Mouse (Mus musculus): ENCODE measurements around the gene Fam69a.

Fam69a gene

GRCm38 (mm10) chr5:107900206-107901013 is 86.5 kb downstream of the Fam69a start, which contains the start of gene Rpl5:
TSS of gene Rpl5 (plus strand) at chr5:107900502.
- peak; percentile 98 for DNase-seq

GRCm38 (mm10) chr5:107896265-107896664 is 90.6 kb downstream of the Fam69a start:
- DNase-seq: no peak

- no peak for DNase-seq
Measured at GRCm38 (mm10) chr5:107894676-107895075, 92.2 kb downstream of the Fam69a start.

DNA sequence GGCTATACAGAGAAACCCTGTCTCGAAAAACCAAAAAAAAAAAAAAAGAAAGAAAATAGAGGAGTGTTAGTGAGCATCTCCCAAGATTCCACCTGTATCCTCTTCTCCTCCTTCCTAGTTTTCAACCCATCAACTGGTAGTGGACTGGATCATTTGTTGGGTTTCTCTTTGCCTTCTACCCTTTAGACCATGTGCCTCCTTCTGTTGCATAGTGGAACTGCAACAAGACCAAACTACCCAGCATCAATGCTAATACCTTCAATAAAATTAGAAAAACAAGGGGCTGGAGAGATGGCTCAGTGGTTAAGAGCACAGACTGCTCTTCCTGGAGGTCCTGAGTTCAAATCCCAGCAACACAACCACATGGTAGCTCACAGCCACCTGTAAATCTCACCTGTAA is 95.4 kb downstream of the Fam69a start:
- peak; percentile 24 to 57 for DNase-seq

DNA sequence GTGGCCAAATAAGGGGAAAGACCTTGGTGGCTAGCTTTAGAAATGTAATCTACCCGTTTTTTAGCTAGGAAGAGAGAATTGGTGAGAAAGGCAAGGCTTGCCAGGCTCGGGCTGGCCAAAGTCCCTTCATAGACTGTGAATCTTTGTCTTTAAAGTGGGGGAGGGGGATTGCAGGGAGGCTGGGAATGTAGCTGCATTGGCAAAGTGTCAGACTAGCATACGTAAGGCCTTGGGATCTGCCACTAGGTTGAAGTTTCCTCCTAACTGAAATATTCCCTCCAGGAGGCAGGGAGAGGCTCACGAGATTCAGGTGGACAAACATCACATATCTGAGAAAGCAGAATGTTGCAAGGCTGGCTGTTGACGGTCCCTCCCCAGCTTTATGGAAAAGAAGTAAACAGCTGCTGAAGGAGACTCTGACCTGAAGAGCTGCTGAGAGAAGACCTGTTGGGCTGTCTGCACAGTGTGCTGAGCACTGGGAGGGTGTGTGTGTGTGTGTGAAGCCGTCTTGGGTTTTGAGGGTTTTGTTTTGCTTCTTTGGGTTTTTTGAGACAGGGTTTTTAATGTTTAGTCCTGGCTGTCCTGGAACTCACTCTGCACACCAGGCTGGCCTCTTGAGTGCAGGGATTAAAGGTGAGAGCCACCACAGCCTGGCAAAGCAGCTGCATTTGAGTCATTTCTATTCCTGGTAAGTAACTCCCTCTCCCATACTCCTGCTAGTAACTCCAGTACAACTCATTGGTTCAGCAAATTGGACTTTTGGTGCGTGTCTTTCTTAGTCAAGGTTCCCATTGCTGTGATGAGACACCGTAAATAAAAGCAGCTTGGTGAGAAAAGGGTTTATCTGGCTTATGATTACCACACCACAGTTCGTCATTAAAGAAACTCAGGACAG is 96.6 kb downstream of the Fam69a start:
- DNase-seq: no peak

DNA sequence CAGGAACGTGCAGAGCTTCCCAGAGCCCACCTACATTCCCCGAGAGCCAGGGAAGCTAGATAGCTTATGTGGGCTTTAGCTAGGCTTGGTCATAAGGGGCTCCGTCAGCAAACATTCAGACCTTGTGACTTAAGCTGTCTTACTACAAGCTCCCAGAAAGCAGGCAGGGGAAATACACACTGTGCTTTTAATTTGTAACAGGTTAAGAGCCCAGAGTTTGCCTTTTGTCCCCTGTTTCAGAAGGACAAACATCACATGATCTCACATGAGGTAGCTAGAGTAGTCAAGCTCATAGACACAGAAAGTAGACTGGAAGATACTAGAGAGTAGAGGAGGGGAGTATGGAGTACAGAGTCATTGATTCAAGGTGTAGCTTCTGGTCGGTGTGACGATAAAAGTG is 106.2 kb downstream of the Fam69a start:
- no peak for DNase-seq

DNA sequence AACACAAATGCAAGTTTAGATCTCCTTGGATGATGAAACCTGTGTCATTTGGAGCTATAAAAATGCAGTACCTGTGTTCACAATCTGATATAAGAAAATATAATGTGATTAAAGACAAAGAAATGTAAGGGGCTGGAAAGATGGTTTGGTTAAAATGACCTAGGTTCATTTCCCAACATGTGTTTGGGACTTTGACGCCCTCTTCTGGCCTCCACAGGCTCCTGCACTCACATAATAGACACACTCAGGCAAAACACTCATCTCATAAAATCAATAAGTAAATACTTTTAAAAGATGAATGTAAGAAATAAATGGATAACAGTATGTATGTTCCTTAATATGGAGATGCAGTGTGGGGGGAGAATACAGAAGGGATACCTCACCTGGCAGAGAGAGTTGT is 109.8 kb downstream of the Fam69a start:
- no peak for DNase-seq

- no peak for DNase-seq
Measured at GRCm38 (mm10) chr5:107875261-107875611, 111.6 kb downstream of the Fam69a start.

GRCm38 (mm10) chr5:107874561-107875260 is 112.2 kb downstream of the Fam69a start, which contains the start of gene Evi5:
TSS of gene Evi5 (minus strand) at chr5:107875107.
- no peak for DNase-seq

DNA sequence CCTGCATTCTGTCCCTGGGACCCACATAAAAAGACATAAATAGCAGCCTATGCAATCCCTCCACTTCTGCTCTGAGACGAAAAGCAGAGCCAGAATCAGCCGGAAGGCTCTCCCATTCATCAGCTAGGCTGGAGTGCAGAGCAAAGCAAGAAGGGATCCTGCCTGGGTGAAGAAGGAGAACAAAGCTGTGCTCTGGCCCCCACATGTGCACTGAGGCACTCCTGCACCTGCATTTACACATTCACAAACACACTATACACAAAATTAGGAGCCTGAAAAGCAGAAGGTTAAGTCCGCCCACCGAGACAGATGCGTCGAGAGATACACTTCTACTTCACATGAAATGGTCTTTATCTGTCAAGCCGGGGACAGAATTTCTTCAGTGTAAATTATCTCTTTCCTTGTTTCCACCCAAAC is 113.0 kb downstream of the Fam69a start:
- DNase-seq: no peak

GRCm38 (mm10) chr5:107873330-107873729 is 113.6 kb downstream of the Fam69a start:
- DNase-seq: no peak

DNA sequence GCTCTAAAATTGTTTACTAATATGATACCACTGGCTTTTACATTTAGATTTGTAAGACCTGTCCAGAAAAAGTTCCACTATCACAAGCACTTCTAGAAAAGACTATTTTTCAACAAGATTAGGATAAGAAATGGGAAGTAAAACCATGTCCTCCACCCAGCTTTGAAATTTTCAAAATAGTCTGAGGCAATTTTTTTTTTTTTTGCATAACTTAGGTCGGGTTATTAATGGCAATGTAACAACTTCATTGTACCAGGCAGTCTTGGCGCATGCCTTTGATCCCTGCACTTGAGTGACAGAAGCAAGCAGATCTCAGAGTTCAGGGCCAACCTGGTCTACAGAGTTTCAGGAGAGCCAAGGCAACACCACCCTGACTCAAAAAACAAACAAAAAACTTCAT is 117.2 kb downstream of the Fam69a start:
- no peak for DNase-seq

DNA sequence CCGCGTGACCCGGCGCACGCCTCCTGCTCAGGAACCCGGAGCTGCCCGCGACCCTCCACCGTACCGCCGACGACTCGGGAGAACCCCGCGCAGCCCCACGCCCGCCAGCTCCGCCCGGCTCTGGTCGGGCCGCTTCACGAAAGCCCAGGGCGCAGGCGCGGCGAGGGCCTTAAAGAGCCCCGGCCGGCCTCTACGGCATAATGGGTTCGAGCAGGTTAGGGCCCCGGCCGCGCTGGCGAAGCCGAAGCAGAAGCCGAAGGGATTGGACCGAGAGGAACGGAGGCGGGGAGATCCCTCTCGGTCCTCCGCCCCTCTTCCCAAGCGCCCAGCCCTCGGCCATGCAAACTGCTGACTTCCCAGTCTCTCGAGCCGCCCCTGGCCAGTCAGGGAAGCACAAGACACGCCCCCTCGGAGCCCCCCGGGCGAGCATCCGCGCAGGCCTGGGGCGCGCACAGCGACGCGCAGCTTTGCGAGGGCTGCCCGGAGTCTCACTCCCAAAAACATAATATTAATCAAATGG is 117.9 kb downstream of the Fam69a start:
- DNase-seq: peak; percentile 91 to 95

DNA sequence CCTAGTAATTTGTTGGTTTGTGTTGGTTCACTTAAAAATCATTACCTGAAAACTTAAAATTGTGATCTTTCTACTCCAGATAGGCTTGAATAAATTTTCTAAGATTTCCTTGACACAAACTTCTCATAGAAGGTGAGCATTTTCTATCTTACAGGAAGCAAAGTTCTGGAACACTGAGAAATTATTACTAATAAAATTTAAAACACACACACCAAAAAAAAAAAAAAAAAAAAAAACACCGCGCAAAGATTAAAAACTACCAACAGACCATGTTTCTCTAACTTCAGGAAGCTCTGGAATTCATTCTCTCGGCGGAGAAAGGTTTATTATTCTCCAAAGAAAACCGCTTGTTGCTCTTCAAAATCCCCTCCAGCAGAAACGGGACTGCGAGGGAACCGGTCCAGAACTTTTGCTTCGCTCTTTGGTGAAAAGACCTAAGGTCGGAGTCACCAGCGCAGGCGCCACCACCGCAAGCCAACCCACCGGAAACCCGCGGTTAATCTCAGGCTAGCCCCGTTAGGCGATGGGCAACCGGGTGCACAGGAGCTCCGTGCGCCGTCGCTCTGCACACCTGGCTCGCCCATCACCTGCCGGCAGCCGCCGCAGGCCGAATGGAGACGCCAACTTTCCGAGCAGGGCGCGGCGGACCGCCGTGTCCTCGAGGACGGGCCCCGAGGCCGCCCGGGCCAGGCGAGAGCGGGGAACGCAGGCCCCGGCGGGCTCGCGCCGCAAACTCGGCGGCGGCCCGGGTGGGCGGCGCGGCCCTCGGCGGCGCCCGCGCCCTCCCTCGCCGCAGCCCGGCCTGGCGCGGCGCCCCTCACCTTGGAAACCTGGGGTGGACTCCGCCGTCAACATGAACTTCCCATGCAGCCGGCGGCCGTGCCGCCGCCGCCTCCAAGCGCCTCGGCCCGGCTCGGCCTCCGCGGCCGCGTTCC is 118.6 kb downstream of the Fam69a start:
- DNase-seq: peak; percentile 58 to 70

DNA sequence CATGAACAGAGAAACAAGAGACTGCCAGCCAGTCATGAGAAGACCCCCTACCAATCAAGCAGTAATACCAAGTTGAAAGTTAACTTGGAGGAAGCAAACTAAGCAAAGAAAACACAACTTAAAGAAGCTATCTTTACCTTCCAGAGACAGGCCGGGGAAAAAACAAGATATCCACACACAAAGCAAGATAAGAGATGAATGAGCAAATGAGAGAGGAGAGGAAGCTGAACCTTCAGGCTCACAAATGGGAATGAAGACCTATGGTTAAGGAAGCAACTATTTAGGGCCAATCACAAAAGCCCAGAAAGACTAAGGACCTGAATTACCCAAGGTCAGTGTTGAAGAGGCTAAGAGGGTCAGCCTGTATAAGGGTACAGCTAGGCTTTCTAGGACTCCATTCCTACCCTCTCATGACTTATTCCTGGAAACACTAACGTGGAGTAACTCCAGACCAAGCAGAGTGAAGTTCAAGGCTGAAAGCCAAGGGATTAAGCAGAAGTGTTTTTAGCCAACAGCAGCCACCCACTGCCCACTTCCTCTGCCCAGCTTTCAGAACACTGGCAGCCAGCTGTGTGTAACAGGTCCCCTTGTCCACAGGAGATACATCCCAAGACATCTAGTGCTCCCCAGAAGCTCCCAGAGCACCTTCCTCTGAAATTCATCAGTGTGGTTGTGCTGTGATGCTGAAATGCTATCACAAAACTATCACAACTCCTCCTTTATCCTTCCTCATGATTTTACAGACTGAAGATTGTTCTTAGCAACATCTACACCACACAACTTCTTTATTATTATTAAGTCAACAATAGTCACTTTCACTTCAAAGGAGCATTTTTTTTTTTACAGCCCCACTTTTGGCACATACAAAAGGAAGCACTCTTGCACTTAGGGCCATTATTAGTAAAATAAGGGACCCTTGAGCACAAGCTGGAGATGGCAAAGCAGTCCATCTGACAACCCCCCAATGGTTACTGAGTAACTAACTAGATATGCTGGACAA is 120.5 kb downstream of the Fam69a start:
- no peak for DNase-seq

GRCm38 (mm10) chr5:107863971-107864370 is 122.9 kb downstream of the Fam69a start:
- DNase-seq: no peak

DNA sequence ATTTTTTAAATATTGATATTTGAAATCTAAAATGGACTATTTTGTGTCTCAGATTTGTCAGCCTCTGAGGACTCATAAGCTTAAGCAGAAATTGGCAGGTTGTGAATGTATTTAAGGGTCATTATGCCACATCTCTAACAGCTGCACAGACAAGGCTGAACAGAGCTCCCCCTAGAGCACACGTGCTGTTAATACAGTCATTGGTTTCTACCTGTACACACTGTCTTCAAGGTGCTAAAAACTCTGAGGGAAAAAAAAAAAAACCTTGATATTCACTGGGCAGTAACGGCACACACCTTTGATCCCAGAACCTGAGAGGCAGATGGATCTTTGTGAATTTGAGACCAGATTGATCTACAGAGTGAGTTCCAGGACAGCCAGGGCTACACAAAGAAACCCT is 127.9 kb downstream of the Fam69a start:
- DNase-seq: no peak
